Mouse (Mus musculus) brown adipose tissue, adult 24 weeks (tissue): ENCODE measurements around the gene A730046J19Rik. TPM values are rescaled to one million over a fixed set of nuclear protein-coding genes. Genes with fewer than 3 reads are reported as not detected.

Source experiments
- H3K27ac ChIP-seq: fragments of 200-500 bp; replicated peaks from 2 replicates; pipeline ENCODE4 v1.5.1; 2012; ENCODE audit warnings: low read depth, mild to moderate bottlenecking, low read length
- H3K4me1 ChIP-seq: fragments of 200-500 bp; 2 replicates; pipeline ENCODE4 v1.6.1; 2012; ENCODE audit warnings: low read length, mixed read lengths; ENCODE audit not compliant: control insufficient read depth, insufficient read depth, insufficient read length
- H3K4me3 ChIP-seq: fragments of 200-500 bp; 2 replicates; pipeline ENCODE4 v1.5.1; 2012; ENCODE audit warnings: low read depth, mild to moderate bottlenecking, low read length, moderate library complexity; ENCODE audit not compliant: insufficient read depth
- polyA plus RNA-seq: library from polyadenylated mRNA; stranded (reverse); fragments of >200 nt; gene quantifications from 2 replicates; pipeline ENCODE4 v1.2.4, GENCODE M21; 2012; ENCODE audit not compliant: missing spikeins, insufficient read depth, insufficient read length

A730046J19Rik gene
- not detected in 2 replicates for polyA plus RNA-seq

DNA sequence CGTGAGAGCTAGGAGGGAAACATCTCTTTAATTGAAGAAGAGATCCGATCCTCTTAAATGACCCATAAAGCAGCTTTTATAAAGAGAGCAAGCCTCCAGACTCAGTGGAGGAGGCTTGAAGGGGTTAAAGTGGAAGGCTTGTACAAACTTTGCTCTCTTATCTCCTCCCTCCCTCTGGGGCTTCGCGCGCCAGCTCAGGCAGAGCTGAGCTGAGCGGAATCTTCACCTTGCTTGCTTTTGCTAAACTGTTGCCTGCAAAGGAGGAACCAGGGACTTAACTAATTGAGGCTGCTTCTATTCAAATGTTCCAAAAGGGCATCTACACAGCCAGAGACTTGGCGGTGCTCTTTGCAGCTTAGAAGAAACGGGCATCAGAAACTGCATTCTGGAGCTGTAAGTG lies at the start of gene A730046J19Rik:
A730046J19Rik (plus strand) TSS at position 173 of the 400 bp plus-strand sequence.
- Histone ChIP-seq H3K4me1 (no peaks in the 10 kb centered on the region), H3K27ac (no peak within 1 kb of the TSS), H3K4me3 (no peak within 1 kb of the TSS)

- H3K4me1 ChIP-seq = no peaks in the 10 kb centered on the region
- no peak overlapping the region for H3K27ac ChIP-seq
Observed at GRCm38 (mm10) chrX:144104619-144105416, 48.7 kb upstream of the A730046J19Rik start.

GRCm38 (mm10) chrX:144136281-144136680 lies 17.2 kb upstream of the A730046J19Rik start:
- H3K4me1 ChIP-seq = no peaks in the 10 kb centered on the region
- H3K4me3 ChIP-seq = no peak overlapping the region
- no peak overlapping the region for H3K27ac ChIP-seq

More at GRCm38 (mm10) chrX:144104619-144105416, 48.7 kb upstream of the A730046J19Rik start:
- no peak overlapping the region for H3K4me3 ChIP-seq

GRCm38 (mm10) chrX:144149987-144150386 lies 3.5 kb upstream of the A730046J19Rik start:
- H3K27ac ChIP-seq = no peak overlapping the region
- no peaks in the 10 kb centered on the region for H3K4me1 ChIP-seq
- no peak overlapping the region for H3K4me3 ChIP-seq

- no peak overlapping the region for H3K4me3 ChIP-seq
- no peaks in the 10 kb centered on the region for H3K4me1 ChIP-seq
- no peak overlapping the region for H3K27ac ChIP-seq
Observed at GRCm38 (mm10) chrX:144154111-144154510, 616 bp downstream of the A730046J19Rik start.

GRCm38 (mm10) chrX:144162936-144163335 lies 9.4 kb downstream of the A730046J19Rik start:
- Histone ChIP-seq H3K4me3 (no peak overlapping the region), H3K27ac (no peak overlapping the region), H3K4me1 (no peaks in the 10 kb centered on the region)

Other genes starting within 250 kb of the A730046J19Rik start
- not detected in 2 replicates for gene Dcx, start 220.4 kb upstream of the A730046J19Rik start, polyA plus RNA-seq
- gene Alg13, start 164.1 kb downstream of the A730046J19Rik start, polyA plus RNA-seq = 13.4 and 15.8 TPM in 2 replicates